Mouse (Mus musculus): ENCODE data around the gene Rbm7. TPM values are rescaled to one million over a fixed set of nuclear protein-coding genes. Genes with fewer than 3 reads are reported as not detected.
A peak's percentile ranks its signal among the peaks of the same experiment; 100 is the strongest.

Rbm7 gene
- polyA plus RNA-seq, 1 experiment, result 50.4 TPM

DNA sequence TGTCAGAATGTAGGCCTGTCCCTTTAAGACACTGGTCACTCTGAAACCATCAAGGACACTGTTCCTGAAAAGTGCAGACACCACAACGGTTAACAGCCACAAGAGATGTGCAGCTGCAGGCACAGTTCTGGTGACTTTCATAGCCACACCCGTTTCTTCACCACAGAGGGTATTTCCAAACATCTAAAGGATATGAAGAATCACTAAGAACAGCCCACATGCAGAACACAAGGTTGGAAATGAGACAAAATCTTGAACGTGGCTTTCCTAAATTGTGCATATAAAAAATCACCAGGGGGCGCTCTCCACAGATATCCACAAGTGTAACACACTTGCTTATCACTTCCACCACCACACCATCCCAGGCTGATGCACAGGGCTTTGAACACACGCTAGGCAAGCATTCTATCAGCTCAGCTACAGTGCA is 47.3 kb downstream of the Rbm7 start:
- Histone ChIP-seq H3K4me3 (ENCODE audit: control insufficient read depth, low read depth, low read length) (peak overlapping the region; percentile 16; the same call in 1 of the 2 replicates), H3K27ac (ENCODE audit: control insufficient read depth, insufficient read depth, low read depth, low read length) (no peak overlapping the region), H3K36me3 (ENCODE audit: control insufficient read depth, insufficient read depth, low read length) (no peaks in the 10 kb centered on the region), H3K4me1 (ENCODE audit: control insufficient read depth, insufficient read depth, low read length) (no peaks in the 10 kb centered on the region), H3K27me3 (ENCODE audit: control insufficient read depth, insufficient read depth, low read length) (no peaks in the 10 kb centered on the region)
- TF ChIP-seq CTCF (IDR thresholded peaks at IDR 0.05; ENCODE audit: control insufficient read depth, insufficient read depth, insufficient replicate concordance, low read depth, low read length), result no peak

DNA sequence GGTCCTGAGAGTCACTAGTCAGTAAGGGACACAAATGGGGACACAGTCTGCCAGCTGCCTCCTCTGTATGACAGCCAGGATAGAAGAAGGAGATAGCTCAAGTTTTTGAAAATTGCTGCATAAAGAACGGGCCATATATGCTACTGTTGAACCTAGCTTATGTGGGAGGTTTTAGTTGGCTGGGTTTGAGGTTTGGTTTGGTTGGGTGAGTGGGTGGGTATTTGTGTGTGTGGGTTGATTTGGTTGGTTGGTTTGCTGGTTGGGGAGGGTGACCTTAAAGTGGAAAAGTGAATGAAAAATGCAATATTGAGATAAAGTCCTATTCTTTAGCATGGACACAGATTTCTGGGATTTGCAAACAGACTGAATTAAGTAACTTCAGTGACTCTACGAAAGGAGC is 50.3 kb downstream of the Rbm7 start:
- Histone ChIP-seq H3K36me3 (ENCODE audit: control insufficient read depth, insufficient read depth, low read length) (no peaks in the 10 kb centered on the region), H3K4me3 (ENCODE audit: control insufficient read depth, low read depth, low read length) (no peak overlapping the region), H3K27me3 (ENCODE audit: control insufficient read depth, insufficient read depth, low read length) (no peaks in the 10 kb centered on the region), H3K27ac (ENCODE audit: control insufficient read depth, insufficient read depth, low read depth, low read length) (no peak overlapping the region), H3K4me1 (ENCODE audit: control insufficient read depth, insufficient read depth, low read length) (no peaks in the 10 kb centered on the region)
- TF ChIP-seq CTCF (IDR thresholded peaks at IDR 0.05; ENCODE audit: control insufficient read depth, insufficient read depth, insufficient replicate concordance, low read depth, low read length), result no peak
- no peak for TF ChIP-seq POLR2A (IDR thresholded peaks at IDR 0.05; ENCODE audit: control insufficient read depth, low read depth, low read length)

GRCm38 (mm10) chr9:48443873-48444272 is 51.2 kb downstream of the Rbm7 start:
- Histone ChIP-seq H3K27me3 (ENCODE audit: control insufficient read depth, insufficient read depth, low read length) (no peaks in the 10 kb centered on the region), H3K27ac (ENCODE audit: control insufficient read depth, insufficient read depth, low read depth, low read length) (no peak overlapping the region), H3K4me3 (ENCODE audit: control insufficient read depth, low read depth, low read length) (no peak overlapping the region), H3K36me3 (ENCODE audit: control insufficient read depth, insufficient read depth, low read length) (no peaks in the 10 kb centered on the region), H3K4me1 (ENCODE audit: control insufficient read depth, insufficient read depth, low read length) (no peaks in the 10 kb centered on the region)
- TF ChIP-seq POLR2A (IDR thresholded peaks at IDR 0.05; ENCODE audit: control insufficient read depth, low read depth, low read length) (no peak), CTCF (IDR thresholded peaks at IDR 0.05; ENCODE audit: control insufficient read depth, insufficient read depth, insufficient replicate concordance, low read depth, low read length) (no peak)

Other genes with a start within 250 kb of the Rbm7 start
- 1.2 and 1.3 TPM in 2 replicates for gene Nxpe2, start 141.8 kb downstream of the Rbm7 start, polyA plus RNA-seq (2012; rRNA removed)
- gene Rexo2, start 14.7 kb downstream of the Rbm7 start, polyA plus RNA-seq (2012; rRNA removed), result 45.6 and 50.7 TPM in 2 replicates
- gene Gm5617, start 143 bp upstream of the Rbm7 start, polyA plus RNA-seq (2012; rRNA removed), result 2,840 and 3,410 TPM in 2 replicates
- gene Nnmt, start 109.9 kb upstream of the Rbm7 start, polyA plus RNA-seq (2012; rRNA removed), result 3.3 and 6.7 TPM in 2 replicates

Data from testis, adult 2 months (tissue).